Mouse (Mus musculus): ENCODE measurements around the gene Fgf11.

The Fgf11 gene

DNA sequence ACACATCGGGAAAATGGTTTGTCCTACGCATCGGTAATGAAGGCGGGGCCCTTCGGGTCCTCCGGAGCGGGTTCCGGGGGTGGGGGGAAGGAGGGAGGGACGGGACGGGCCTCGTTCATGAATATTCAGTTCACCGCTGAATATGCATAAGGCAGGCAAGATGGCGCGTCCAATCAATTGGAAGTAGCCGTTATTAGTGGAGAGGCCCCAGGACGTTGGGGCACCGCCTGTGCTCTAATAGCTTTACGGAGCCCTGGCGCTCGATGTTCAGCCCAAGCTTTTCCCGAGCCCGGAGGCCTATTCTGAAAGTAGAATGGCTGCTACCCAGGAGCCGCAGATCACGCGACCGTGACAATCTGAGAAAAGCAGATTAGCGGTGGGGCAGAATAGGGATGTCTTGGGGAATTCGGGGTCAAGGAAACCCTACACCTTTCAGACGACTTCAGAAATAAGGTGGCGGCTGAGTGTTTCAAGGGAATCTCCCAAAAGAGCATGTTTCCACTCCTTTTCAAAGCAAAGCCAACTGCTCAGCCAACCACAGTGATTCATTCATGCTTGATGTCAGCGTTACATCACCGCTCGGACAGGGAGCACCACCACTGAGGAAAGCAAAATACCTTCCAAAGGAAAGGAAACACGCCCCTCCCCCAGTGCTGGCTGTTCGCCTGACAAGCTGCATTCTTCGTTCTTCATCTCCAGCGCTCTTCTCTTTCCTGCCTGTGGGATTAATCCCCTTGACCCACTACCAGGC lies 42.5 kb downstream of the Fgf11 start:
- TF ChIP-seq GATA4 (IDR thresholded peaks at IDR 0.05; ENCODE audit: insufficient replicate concordance, low read length) = no peak

DNA sequence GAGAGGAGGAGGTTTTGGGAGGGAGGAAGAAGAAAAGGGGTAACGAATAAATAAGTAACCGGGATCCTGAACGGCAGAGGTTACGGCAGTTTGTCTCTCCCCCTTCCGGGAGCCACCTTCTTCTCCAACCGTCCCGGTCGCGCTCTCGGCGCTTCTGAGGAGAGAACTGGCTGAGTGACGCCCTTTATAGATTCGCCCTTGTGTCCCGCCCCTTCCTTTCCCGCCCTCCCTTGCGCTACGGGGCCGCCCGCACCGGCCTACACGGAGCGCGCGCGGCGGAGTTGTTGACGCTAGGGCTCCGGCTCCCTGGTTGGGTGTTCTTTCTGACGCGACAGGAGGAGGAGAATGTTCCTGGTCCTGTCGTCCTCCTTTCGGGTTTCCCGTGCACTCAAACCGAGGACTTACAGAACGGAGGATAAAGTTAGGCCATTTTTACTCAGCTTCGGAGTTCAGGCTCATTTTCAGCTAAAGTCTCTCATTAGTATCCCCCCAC lies 43.1 kb downstream of the Fgf11 start, which contains the start of gene Polr2a:
TSS of gene Polr2a (minus strand) at position 160 of the 493 bp plus-strand sequence.
- no peak; the same call in 1 of the 2 replicates for TF ChIP-seq GATA4 (IDR thresholded peaks at IDR 0.05; ENCODE audit: insufficient replicate concordance, low read length)

GRCm38 (mm10) chr11:69758090-69758456 lies 43.6 kb downstream of the Fgf11 start:
- TF ChIP-seq GATA4 (IDR thresholded peaks at IDR 0.05; ENCODE audit: insufficient replicate concordance, low read length) = no peak

GRCm38 (mm10) chr11:69757303-69758089 lies 44.2 kb downstream of the Fgf11 start:
- TF ChIP-seq GATA4 (IDR thresholded peaks at IDR 0.05; ENCODE audit: insufficient replicate concordance, low read length) = no peak

DNA sequence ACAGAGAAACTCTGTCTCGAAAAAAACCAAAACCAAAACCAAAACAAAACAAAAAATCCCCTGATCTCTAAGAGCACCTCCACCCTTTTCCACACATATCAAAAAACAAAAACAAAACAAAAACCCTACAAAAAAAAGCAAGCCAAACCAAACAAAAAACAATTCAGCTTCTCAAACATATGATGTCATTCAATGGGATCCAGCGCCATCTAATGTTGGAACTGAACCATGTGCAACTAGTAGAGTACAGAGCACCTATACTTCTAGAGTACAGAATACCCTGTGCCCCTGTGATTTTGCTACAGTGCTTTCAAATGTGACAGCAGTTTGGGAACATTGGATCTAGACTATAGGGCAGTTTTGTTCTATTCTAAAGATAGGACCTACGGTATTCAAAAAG lies 47.0 kb downstream of the Fgf11 start:
- TF ChIP-seq GATA4 (IDR thresholded peaks at IDR 0.05; ENCODE audit: insufficient replicate concordance, low read length) = no peak

DNA sequence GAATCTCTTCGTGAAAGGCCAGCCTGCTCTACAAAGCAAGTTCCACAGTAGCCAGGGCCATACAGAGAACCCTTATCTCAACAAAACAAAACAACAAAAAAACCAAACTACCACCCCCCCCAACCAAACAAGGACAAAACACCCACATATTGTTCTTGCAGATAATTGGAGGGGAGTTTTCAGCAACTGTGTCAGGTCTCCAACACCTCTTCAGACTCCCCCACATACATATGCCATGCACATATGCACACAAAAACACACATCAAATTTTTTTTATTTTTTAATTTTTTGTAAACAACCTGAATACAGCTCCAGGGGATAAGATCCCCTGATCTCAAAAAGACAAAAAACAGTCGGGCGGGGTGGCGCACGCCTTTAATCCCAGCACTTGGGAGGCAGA lies 47.4 kb downstream of the Fgf11 start:
- no peak for TF ChIP-seq GATA4 (IDR thresholded peaks at IDR 0.05; ENCODE audit: insufficient replicate concordance, low read length)

GRCm38 (mm10) chr11:69752686-69753085 lies 49.0 kb downstream of the Fgf11 start:
- no peak for TF ChIP-seq GATA4 (IDR thresholded peaks at IDR 0.05; ENCODE audit: insufficient replicate concordance, low read length)

DNA sequence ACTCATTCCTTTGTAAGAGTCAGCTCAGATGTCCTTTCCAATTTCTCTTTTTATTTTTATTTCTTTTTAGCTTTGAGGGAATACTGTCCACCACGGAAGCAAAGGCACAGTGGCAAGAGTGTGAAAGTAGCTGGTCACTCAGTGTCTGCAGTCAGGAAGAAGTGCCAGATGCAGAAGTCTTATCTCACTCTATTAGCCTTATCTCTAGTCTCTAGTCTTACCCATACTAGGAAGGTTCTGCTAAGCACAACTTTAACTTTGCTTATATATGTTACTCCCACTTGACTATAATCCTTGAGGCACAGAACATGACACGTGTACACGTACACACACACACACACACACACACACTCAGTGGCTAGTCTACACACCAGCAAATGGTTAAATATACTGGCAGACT lies 50.0 kb downstream of the Fgf11 start:
- no peak for TF ChIP-seq GATA4 (IDR thresholded peaks at IDR 0.05; ENCODE audit: insufficient replicate concordance, low read length)

Data from liver, adult (tissue).